Mouse (Mus musculus) activated CD4-positive, CD25-positive, alpha-beta regulatory T cell (primary cell): ENCODE data around the gene Olfr1484. TPM values are rescaled to one million over a fixed set of nuclear protein-coding genes. Genes with fewer than 3 reads are reported as not detected.

Experiments
- polyA plus RNA-seq, 2 experiments: library from polyadenylated mRNA; unstranded; fragments of 100-300 nt; shearing (Covaris generic); gene quantifications; one replicate each; pipeline ENCODE4 v1.2.1; 2017

Olfr1484 gene
- not detected for polyA plus RNA-seq

DNA sequence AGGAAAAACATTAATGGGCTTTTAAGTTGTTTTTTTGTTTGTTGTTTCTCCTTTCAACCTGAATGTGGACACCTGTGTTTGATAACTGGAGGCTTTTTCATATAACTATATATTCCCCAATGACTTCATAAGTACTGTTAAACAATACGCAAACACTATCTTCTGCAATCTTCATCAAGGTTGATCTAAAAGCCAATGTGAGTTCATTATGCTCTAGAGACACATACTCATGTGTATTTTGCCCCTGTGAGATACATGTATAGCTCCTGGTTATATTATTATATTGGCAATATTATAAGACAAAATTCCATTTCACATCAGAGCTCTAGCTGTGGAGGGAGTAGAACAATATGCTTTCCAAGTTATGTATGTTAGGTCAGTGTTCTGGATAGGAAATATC, at the start of gene Olfr1484:
TSS of gene Olfr1484 (plus strand) at position 301 of the 400 bp plus-strand sequence.

DNA sequence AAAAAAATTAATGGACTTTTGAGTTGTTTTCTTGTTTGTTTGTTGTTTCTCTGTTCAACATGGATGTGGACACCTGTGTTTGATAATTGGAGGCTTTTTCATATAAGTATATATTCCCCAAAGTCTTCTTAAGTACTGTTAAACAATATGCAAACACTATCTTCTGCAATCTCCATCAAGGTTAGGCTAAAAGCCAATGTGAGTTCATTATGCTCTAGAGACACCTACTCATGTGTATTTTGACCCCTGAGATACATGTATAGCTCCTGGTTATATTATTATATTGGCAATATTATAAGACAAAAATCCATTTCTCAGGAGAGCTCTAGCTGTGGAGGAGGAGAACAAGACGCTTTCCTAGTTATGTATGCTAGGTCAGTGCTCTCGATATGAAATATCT, 33.8 kb downstream of the Olfr1484 start, which contains the start of gene Olfr1487:
TSS of gene Olfr1487 (plus strand) at position 301 of the 400 bp plus-strand sequence.

DNA sequence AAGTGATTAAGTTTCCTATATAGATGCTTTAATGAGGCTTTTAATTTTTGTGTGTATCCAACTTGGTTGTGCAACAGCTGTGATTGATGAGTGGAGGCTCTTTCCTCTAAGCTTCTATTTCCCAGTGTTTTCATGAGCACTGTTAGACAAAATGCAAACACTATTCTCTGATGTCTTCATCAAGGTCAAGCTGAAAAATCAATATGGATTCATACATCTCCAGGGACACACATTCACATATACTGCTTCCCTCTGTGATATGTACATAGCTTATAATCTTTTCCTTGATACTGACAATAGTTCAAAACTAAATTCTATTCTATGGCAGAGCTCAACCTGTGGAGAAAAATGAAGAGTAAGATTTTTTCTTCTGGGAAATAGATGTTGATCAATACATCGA, 48.0 kb downstream of the Olfr1484 start, which contains the start of gene Olfr1489:
TSS of gene Olfr1489 (plus strand) at position 301 of the 400 bp plus-strand sequence.

Other genes with a start within 250 kb of the Olfr1484 start
- not detected for gene Olfr1466, start 244.6 kb upstream of the Olfr1484 start, polyA plus RNA-seq
- not detected for gene Olfr1467, start 221.3 kb upstream of the Olfr1484 start, polyA plus RNA-seq
- gene Olfr1469, start 175.7 kb upstream of the Olfr1484 start, polyA plus RNA-seq = under 1 TPM in 1 of 2 experiments, not detected in 1; 0.05 TPM
- gene Olfr1471, start 140.1 kb upstream of the Olfr1484 start, polyA plus RNA-seq = not detected
- gene Olfr1472, start 127.4 kb upstream of the Olfr1484 start, polyA plus RNA-seq = not detected
- gene Olfr1474, start 113.9 kb upstream of the Olfr1484 start, polyA plus RNA-seq = not detected
- gene Olfr1475, start 103.3 kb upstream of the Olfr1484 start, polyA plus RNA-seq = not detected
- under 1 TPM in 1 of 2 experiments, not detected in 1; 0.09 TPM for gene Olfr1477, start 83.0 kb upstream of the Olfr1484 start, polyA plus RNA-seq
- not detected for gene Olfr1480, start 55.6 kb upstream of the Olfr1484 start, polyA plus RNA-seq
- under 1 TPM in 1 of 2 experiments, not detected in 1; 0.06 TPM for gene Olfr1487, start 33.9 kb downstream of the Olfr1484 start, polyA plus RNA-seq
- gene Olfr1489, start 48.1 kb downstream of the Olfr1484 start, polyA plus RNA-seq = not detected
- under 1 TPM in 1 of 2 experiments, not detected in 1; 0.34 TPM for gene Olfr1490, start 67.6 kb downstream of the Olfr1484 start, polyA plus RNA-seq
- gene Olfr1491, start 113.8 kb downstream of the Olfr1484 start, polyA plus RNA-seq = not detected
- under 1 TPM in 1 of 2 experiments, not detected in 1; 0.10 TPM for gene Olfr1493-ps1, start 139.8 kb downstream of the Olfr1484 start, polyA plus RNA-seq
- under 1 TPM in 1 of 2 experiments, not detected in 1; 0.20 TPM for gene Olfr1494, start 156.2 kb downstream of the Olfr1484 start, polyA plus RNA-seq
- gene Olfr1495, start 181.1 kb downstream of the Olfr1484 start, polyA plus RNA-seq = not detected
- not detected for gene Olfr1496, start 194.4 kb downstream of the Olfr1484 start, polyA plus RNA-seq
- gene Olfr1497, start 214.7 kb downstream of the Olfr1484 start, polyA plus RNA-seq = not detected
- gene Olfr1499, start 235.9 kb downstream of the Olfr1484 start, polyA plus RNA-seq = under 1 TPM in 1 of 2 experiments, not detected in 1; 0.08 TPM
- gene Olfr1500, start 247.0 kb downstream of the Olfr1484 start, polyA plus RNA-seq = not detected